Mouse (Mus musculus) ovary, adult 10 weeks (tissue): ENCODE measurements around the gene Hecw1. TPM values are rescaled to one million over a fixed set of nuclear protein-coding genes. Genes with fewer than 3 reads are reported as not detected.

Experiments used
- polyA plus RNA-seq: library from polyadenylated mRNA; stranded (reverse); fragments of 350-450 nt; fragmentation: Illumina TruSeq; extraction: RNeasy Lipid Tissue Mini Kit (QIAGEN cat#74804); gene quantifications from one replicate; pipeline ENCODE4 v1.2.3, GENCODE M21; 2014

Gene Hecw1
- polyA plus RNA-seq: 0.31 TPM

DNA sequence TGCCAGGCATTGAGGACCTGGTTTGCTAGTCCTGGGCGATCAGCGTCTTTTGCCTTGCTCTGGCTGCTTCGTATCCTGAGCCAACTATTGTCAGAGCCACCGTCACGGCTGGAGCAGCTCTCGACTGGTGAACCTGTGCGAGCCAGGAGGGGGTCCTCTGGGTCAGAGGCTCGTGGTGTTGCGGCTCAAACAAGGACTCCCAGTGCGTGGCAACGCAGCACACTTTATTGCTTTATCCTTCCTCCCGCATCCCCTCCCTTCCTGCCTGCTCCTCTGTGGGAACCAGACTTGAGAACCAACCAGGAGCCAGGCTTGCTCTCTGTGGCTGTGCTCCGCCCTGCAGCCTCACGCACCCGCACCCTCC lies at the start of gene Hecw1:
Gene Hecw1, minus strand, starts transcription at position 323 of the 364 bp plus-strand sequence.

Other genes with a start within 250 kb of the Hecw1 start
- 202 TPM for gene Mrpl32, start 89.9 kb upstream of the Hecw1 start, polyA plus RNA-seq
- gene Psma2, start 90.0 kb upstream of the Hecw1 start, polyA plus RNA-seq: 201 TPM
- gene AW209491, start 106.9 kb upstream of the Hecw1 start, polyA plus RNA-seq: 18.5 TPM